Mouse (Mus musculus): ENCODE data around the gene Esrrg.

The Esrrg gene

DNA sequence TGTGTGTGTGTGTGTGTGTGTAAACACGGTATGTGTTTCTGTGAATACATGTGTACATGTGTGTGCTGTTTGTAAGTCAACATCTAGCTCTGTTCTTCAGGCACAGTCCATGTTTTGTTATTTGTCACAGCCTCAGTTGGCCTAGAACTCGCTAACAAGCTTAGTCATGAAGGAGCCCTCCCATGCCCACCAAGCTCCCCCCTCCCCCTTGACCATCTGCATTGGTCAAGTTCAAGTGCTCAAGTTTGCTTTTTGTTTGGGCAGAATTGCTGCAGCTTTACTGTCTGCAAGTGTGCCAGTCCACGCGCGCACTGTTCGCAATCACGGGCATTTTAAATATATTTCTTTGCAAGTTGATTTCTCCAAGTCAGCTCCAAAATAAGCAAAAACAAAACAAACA, 298.8 kb downstream of the Esrrg start:
- no peak for DNase-seq (ENCODE audit: low read depth, low spot score)

- DNase-seq (ENCODE audit: low read depth, low spot score), result peak; percentile 77
Observed at GRCm38 (mm10) chr1:187907871-187908270, 299.3 kb downstream of the Esrrg start.

GRCm38 (mm10) chr1:187910718-187911117, 302.1 kb downstream of the Esrrg start:
- DNase-seq (ENCODE audit: low read depth, low spot score), result no peak

DNA sequence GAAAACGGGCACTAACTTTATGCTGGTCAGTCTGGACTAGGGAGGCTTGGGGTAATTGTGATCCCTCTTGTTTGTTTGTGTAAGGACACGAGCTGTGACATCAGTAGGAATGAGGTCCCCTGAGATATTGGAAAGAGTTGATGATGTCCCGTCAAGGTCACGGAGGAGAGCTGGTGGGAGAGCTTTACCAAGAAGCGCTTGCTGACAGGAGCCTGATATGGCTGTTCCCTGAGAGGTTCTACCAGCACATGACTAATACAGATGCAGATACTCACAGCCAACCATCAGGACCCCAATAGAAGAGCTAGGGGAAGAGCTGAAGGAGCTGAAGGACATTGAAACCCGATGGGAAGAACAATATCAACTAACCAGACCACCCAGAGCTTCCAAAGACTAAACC, 302.6 kb downstream of the Esrrg start:
- DNase-seq (ENCODE audit: low read depth, low spot score), result no peak

- DNase-seq (ENCODE audit: low read depth, low spot score), result no peak
Observed at GRCm38 (mm10) chr1:187918303-187918702, 309.7 kb downstream of the Esrrg start.

GRCm38 (mm10) chr1:187918939-187919338, 310.3 kb downstream of the Esrrg start:
- DNase-seq (ENCODE audit: low read depth, low spot score), result no peak

- no peak for DNase-seq (ENCODE audit: low read depth, low spot score)
Observed at GRCm38 (mm10) chr1:187920156-187920777, 311.7 kb downstream of the Esrrg start.

DNA sequence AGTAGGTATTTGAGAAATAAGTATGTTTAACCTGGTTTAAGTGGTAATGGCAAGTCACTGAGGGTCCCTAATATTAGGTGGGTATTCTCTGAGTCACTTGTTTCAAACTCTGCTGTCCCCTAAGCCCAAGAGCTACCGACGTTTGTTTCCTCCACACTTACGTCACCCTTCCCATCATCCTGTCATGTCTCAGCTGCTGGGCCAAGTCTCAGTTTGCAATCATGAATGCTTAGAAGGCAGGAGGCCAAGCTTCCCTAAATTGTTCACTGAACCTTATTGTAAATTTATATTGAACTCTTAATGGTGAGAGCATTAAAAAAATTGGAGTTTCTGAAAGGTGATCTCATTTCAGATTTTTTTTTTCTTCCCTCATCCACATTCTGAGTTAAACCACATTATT, 322.6 kb downstream of the Esrrg start:
- DNase-seq (ENCODE audit: low read depth, low spot score), result no peak

DNA sequence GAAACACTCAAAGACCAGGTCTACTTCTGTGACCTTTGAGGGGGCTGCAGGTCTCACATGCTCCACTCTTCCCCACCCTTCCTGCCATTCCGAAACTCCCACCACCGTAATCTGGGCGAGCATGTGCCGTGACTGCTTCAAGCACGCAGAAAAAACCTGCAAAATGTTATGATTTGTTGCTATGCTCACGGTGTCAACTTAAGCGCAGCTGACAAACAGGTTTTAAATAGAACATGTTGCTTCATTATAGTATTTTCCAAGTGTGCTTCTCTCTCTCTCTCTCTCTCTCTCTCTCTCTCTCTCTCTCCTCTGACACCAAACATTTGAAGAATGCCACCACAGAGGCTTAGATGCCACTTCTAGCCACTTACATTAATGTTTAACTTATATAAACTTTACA, 330.1 kb downstream of the Esrrg start:
- no peak for DNase-seq (ENCODE audit: low read depth, low spot score)

GRCm38 (mm10) chr1:187939078-187939477, 330.5 kb downstream of the Esrrg start:
- no peak for DNase-seq (ENCODE audit: low read depth, low spot score)

- DNase-seq (ENCODE audit: low read depth, low spot score), result no peak
Observed at GRCm38 (mm10) chr1:187951506-187951905, 342.9 kb downstream of the Esrrg start.

GRCm38 (mm10) chr1:187956702-187957101, 348.1 kb downstream of the Esrrg start:
- DNase-seq (ENCODE audit: low read depth, low spot score), result no peak

DNA sequence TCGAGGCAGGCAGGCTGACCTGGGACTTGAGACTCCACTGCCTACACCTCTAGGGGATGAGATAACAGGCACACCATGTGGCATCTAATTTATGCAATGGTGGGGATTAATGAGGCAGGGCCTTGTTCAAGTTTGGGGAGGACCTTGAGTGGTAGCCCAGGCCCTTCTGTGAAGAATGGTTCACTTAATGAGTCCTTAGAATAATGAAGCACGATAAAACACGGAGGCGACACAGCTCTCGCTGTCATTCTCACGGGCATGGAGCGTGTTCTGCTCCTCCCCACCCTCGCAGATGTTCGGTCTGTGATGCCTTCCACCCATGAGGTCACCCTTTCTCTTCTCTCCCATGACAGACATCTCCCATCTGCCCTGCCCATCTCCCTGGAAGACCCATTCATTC, 350.6 kb downstream of the Esrrg start:
- DNase-seq (ENCODE audit: low read depth, low spot score), result no peak

GRCm38 (mm10) chr1:187961452-187961851, 352.9 kb downstream of the Esrrg start:
- DNase-seq (ENCODE audit: low read depth, low spot score), result no peak

DNA sequence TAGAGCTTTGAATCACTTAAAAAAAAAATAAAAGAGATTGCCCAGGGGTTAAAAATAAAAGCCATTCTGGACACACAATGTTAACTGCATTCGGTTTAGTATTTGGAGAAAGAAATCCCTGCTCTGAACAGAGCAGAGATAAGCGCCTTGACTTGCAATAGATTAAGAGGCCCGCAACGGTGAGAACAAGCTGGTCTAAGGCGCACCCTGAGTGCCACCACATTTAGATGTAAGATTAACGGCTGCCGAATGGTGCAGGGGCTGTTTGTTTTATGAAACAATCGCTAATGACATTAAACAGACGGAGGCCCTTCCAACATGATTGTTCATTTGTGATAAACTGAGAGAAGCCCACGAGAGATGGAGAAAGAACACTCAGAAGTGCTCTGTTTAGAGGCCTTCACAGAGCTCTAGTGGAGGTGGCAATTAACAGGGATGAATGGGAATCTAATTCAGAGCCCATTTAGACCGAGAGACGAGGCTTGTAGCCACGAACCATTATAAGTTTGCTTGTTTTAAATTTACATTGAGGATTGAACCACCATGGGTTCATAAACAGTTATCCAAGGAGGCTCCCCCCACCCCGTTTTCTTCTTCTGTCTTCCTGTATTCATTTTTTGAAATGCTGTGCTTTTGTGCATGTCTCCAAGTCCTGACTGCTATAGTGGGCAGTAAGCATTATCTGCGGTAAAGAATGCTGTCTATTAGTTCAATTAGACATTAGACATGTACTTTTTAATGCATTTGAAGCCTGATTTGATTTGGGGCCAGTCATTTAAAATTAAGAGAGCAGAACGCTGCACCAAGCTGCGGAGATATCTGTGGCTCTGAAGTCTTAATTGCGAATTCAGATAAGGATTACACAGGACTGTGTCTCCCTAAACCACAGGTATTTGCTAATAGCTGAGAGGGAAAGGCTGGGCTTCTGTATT, 356.5 kb downstream of the Esrrg start:
- no peak for DNase-seq (ENCODE audit: low read depth, low spot score)

- no peak for DNase-seq (ENCODE audit: low read depth, low spot score)
Observed at GRCm38 (mm10) chr1:187965921-187966320, 357.3 kb downstream of the Esrrg start.

- DNase-seq (ENCODE audit: low read depth, low spot score), result no peak
Observed at GRCm38 (mm10) chr1:187968379-187968778, 359.8 kb downstream of the Esrrg start.

DNA sequence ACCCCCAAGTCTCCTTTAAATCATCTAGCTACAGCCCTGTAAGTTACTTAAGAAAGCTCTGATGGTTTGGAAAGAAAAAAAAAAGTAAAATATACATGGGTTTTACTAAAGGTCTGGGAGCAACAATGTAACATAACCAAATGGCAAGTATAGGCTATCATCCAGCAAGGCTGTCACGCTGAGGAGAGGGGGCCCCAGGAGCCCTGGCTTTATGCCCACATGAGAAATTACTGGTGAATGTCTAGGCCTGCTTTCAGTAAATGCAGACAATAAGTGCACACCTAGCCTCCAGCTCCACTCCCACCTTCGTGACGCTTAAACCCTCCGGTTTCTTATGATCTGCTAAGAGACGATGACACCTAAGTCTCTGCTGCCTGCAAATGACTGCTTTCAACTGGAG, 360.9 kb downstream of the Esrrg start:
- DNase-seq (ENCODE audit: low read depth, low spot score), result no peak

- peak; percentile 51 for DNase-seq (ENCODE audit: low read depth, low spot score)
Observed at GRCm38 (mm10) chr1:187974396-187974795, 365.8 kb downstream of the Esrrg start.

- DNase-seq (ENCODE audit: low read depth, low spot score), result no peak
Observed at GRCm38 (mm10) chr1:187975465-187976352, 367.1 kb downstream of the Esrrg start.

- no peak for DNase-seq (ENCODE audit: low read depth, low spot score)
Observed at GRCm38 (mm10) chr1:187976353-187976730, 367.8 kb downstream of the Esrrg start.

DNA sequence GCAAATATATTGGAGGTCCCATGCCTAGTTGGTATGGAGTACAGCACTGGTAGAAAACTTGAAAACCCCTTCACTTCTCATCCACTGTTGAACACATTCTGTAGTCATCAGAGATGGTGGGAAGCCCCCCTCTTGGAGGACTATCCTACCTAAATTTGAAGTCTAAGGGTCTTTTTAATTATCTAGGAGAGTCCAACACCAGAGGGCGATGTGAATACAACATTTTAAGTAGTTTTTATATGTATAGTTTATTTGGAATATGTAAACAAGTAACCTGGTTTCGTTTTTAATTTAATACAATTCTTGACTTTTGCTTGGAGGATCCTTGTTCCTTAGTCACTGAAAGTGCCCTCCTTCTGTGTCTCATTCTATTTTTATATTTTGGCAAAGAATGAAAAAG, 372.4 kb downstream of the Esrrg start:
- DNase-seq (ENCODE audit: low read depth, low spot score), result no peak
